Mouse (Mus musculus): ENCODE measurements at regions not wholly inside any gene's neighbourhood (a gene's known extent, or its start where the extent isn't known, plus 50 kb on each side); places are given as distances from the start of the nearest gene placed in this dataset.
"Not testable (repeated sequence)": the region's sequence is repeated elsewhere in the genome, so short reads cannot be mapped to it uniquely, and the experiment has no call there.

DNA sequence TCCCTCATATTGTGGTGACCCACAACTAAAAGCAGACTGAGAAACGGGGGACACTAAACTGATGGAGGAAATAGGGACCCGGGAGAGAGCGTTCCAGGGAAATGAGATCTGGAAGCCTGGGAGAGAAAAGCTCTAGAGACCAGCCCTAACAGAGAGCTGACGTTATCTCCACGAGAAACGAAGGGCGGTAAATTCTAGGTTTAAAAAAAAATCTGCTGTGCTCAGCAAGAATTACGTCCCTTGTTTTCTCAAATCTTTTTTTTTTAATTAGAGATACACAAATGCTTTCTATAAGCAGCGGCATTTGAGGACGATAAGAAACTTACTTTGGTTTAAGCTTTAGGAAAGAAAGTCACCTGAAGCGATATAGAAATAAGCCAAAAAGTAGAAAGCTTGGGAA, 145.7 kb downstream of the Cand1 start:
- DNase-seq = no peak

- DNase-seq = no peak
Observed at GRCm38 (mm10) chr10:119087886-119088285, 152.0 kb downstream of the Cand1 start.

- DNase-seq = no peak
Observed at GRCm38 (mm10) chr10:119087071-119087665, 152.7 kb downstream of the Cand1 start.

DNA sequence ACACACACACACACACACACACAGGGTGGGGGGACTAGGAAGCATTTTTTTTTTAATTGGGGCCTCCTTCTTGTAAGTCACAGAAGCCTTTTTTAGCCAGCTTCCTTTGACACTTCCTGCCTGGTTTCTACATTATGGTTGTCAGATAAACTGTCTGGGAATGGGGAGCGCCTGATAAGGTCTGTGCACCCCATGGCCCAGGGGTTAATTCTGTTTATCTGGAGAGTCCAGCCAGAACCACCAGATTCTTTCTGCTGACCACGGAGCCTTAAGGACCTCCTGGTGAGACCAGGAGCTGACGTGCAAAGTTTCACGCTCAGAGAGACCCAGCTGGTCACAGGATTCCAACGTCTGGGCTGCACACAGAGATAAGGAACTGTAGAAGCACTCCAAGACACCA, 153.4 kb downstream of the Cand1 start:
- DNase-seq = no peak

DNA sequence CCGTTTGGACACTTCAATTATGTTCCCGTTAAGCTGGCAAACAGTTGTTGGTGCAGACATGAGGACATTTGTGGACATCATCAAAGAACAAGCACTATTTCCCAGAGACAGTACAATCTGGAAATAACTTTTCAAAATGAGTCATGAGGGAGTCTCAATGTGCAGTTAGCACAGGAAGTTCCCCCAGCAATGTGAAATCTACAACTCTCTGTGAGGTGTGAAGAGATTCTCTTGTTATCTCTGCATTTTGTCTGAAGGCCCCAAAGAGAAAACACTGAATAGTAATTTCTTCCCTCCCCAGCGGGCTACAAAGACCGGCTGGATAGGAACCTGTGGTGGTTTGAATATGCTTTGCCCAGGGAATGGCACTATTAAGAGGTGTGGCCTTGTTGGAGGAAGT, 156.4 kb downstream of the Cand1 start:
- no peak for DNase-seq

DNA sequence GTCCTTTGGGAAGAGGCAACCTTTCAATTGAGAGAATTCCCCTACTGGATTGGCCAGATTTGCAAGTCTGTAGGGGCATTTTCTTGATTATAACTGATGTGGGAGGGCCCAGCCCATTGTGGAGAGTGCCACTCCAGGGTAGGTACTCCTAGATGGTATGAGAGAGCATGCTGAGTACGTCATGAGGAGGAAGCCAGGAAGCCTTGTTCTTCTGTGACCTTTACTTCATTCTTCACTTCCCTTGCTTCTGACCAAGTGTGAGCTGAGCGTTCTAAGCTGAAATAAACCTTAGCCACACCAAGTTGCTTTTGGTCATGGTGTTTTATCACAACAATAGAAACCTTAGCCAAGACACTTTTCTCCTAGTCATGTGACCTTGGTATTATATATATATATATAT, 157.0 kb downstream of the Cand1 start:
- DNase-seq = no peak

- not testable (repeated sequence) for DNase-seq
Observed at GRCm38 (mm10) chr10:119081766-119082165, 158.1 kb downstream of the Cand1 start.

- DNase-seq = no peak
Observed at GRCm38 (mm10) chr10:119076100-119076566, 163.7 kb downstream of the Cand1 start.

DNA sequence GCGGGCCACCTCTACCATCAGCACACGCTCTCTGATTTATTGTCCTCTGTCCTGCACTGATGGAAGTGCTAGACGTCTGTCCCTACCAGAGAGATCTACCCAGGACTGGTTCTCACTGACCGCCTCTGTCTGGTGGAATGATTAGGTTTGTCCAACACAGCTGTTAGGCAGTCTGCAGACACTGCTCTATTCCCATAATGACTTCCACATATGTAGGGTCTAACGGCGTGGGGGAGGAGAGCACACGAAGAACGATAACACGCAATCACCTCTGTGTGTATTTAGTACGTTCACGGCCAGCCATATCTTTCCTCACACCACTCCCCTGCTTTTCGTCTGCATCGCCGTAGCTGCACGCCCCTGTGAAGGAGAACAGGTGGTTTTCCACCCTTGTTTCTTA, 165.0 kb downstream of the Cand1 start:
- no peak for DNase-seq

GRCm38 (mm10) chr10:119073991-119074390, 165.9 kb downstream of the Cand1 start:
- no peak for DNase-seq

GRCm38 (mm10) chr10:119069410-119069809, 170.4 kb downstream of the Cand1 start:
- no peak for DNase-seq

GRCm38 (mm10) chr10:119067838-119068237, 172.0 kb downstream of the Cand1 start:
- no peak for DNase-seq

DNA sequence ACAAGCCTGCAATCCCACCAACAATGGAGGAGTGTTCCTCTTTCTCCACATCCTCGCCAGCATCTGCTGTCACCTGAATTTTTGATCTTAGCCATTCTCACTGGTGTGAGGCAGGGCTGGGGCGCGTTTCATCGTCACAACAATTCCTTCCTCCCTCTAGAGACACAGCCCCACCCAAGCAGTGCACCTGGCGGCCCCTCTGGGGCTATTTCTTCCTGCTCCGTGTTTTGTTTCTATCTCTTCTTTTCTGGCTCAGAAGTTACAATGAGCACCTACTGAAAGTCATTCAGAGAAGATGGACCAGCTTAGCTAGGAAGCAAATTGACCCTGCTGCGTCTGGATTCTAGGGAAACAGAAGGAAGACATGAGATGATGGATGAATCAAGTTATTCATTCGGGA, 172.5 kb downstream of the Cand1 start:
- no peak for DNase-seq

GRCm38 (mm10) chr10:119065974-119066373, 173.9 kb downstream of the Cand1 start:
- peak; percentile 50 to 58 for DNase-seq

DNA sequence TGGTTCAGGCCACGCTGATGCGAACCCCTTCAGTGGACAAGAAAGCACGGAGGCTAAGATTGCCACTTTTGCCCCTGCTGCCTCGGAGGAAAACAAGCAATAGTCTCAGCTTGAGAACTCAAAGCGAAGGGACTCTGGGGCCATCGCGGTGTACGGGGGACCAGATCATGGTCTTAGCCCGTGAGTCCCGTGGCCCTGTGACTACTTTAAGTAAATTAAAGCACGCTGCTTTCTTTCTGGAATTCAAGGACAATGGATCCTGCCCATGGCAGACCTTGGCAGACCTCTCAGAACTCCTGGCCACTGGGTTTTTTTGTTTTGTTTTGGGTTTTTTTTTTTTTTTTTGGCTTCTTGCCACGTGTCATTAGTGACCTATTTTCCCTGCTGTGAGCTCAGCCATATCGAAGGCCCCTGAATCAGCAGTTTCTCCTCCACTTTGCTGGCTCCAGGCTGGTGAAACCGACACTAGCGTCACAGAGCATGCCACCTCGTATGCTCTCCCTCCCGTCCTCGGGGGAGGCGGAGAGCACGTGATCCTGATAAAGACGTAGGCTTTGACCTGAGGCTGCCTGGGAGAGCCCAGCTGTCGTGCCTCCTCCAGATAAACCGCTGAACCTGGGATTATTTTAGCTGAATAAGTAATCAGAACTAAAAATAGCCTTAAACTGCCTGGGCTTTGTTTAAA, 174.6 kb downstream of the Cand1 start:
- DNase-seq = peak; percentile 56 to 70

- DNase-seq = no peak
Observed at GRCm38 (mm10) chr10:119064218-119064617, 175.6 kb downstream of the Cand1 start.

DNA sequence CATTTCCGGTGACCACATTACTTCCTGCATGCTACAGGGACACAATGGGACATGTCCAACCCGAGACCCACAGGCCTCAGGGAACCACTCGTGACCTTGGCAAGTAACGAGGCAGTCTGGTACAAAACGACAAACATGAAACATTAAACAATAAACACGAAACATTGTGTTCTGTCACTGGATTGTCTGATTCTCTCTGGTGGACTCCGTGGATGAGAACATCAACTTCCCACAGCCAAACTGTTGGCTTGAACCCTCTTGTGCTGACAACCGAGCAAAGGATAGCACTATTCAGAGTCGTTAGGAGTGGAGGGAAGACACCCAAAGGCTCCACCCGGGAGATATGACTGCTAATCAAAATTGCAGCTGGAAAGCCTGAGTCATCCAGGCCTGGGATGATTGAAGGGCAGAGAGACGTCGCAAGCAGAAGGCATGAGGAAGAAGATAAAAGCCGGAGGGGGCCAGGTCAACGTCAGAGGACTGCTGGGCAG, 176.6 kb downstream of the Cand1 start:
- DNase-seq = peak; percentile 32 to 49

GRCm38 (mm10) chr10:119061958-119062599, 177.8 kb downstream of the Cand1 start:
- DNase-seq = no peak

GRCm38 (mm10) chr10:119061349-119061850, 178.5 kb downstream of the Cand1 start:
- DNase-seq = no peak

GRCm38 (mm10) chr10:119058493-119059020, 181.3 kb downstream of the Cand1 start:
- no peak for DNase-seq

DNA sequence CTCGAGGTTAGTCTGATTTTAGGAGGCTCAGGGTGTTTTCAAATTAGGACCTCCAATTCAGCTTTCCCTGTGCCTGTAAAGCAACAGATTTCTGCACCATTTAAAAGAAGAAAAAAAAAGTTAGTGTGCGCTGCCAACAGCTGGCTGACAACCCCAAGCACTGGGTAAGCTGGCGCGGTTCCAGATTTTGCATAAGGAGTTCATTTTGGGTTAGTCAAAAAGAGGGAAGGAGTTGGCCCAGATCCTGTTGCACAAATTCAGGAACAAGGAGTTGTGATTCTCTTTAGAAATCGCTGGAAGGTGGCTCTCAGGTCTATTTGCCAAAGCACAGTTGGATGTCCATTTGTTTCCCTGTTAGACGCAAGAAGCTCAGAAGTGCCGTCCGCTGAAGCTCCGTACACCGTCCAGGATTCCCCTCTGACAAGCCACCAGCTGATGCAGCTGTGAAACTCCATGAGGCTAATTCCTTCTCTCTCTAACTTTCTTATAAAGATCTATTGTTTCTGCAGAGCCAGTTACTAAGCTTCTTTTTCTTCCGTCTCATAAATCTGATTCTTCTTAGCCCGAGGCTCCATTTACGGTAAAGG, 184.6 kb downstream of the Cand1 start:
- peak; percentile 69 to 81 for DNase-seq

DNA sequence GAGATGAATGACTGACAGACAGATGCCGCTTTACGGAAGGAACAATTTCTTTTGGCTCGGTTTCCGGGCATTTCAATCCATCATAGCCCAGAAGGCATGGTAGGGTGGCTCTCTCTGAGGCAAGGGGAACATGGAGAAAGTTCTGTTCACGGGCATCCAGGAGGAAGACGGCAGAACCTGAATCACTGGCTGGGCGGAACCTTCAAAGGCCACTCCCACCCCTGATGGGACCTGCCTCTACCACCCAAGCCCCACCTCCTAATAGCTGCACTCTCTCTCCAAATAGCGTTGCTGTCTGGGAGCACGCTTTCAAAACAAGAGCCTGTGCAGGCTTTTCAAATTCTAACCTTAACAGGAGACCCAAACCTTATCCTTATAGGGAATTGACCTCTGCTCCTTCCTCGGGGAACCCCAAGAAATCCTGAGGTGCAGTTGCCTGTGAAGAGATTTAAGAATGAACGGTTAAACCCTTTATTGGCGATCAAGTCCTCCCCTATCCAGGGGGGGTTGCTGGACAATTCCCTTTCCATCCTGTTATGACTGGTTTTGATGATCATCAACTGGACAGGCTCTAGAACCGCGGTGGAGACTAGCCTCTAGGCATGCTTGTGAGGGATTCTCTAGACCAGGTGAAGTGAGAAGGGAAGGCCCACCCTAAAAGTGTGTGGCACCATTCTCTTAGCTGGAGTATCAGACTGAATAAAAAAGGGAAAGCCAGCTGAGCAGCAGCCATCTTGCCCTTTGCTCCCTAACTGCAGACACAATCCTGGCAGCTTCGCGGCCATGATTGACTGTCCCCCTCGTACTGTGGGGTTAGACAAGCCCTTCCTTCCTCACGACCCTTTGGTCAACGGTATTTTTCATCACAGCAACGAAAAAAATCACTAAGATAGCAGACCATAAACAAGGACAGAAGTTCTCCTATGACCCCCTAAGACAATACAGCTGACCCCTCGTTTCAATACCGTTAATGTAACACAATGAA, 184.5 kb upstream of the Dyrk2 start:
- DNase-seq = no peak
